Mouse (Mus musculus) thymus, adult 2 months (tissue): ENCODE data around the gene Rln1. TPM values are rescaled to one million over a fixed set of nuclear protein-coding genes. Genes with fewer than 3 reads are reported as not detected.

Experiments
- DNase-seq: peaks from one replicate; pipeline ENCODE4 v3.0.0; 2021
- H3K27ac ChIP-seq: fragments of 200-500 bp; 2 replicates; pipeline ENCODE4 v1.5.1; 2012; ENCODE audit warnings: low read length, control low read depth; ENCODE audit not compliant: control insufficient read depth, insufficient read depth
- H3K27me3 ChIP-seq: fragments of 200-500 bp; 2 replicates; pipeline ENCODE4 v1.6.1; 2012; ENCODE audit warnings: mild to moderate bottlenecking, low read length, moderate library complexity, mixed read lengths; ENCODE audit not compliant: control insufficient read depth, insufficient read depth
- H3K36me3 ChIP-seq: fragments of 200-500 bp; 2 replicates; pipeline ENCODE4 v1.6.1; 2012; ENCODE audit warnings: mild to moderate bottlenecking, low read length, moderate library complexity; ENCODE audit not compliant: control insufficient read depth, insufficient read depth
- H3K4me1 ChIP-seq: fragments of 200-500 bp; replicated peaks from 2 replicates; pipeline ENCODE4 v1.6.1; 2012; ENCODE audit warnings: low read length; ENCODE audit not compliant: control insufficient read depth, insufficient read depth
- H3K4me3 ChIP-seq: fragments of 200-500 bp; 2 replicates; pipeline ENCODE4 v1.5.1; 2012; ENCODE audit warnings: mild to moderate bottlenecking, low read length, control low read depth, moderate library complexity; ENCODE audit not compliant: control insufficient read depth, insufficient read depth
- CTCF ChIP-seq: fragments of 200-500 bp; IDR thresholded peaks from 2 replicates; pipeline ENCODE4 v1.5.1; 2012; ENCODE audit warnings: mild to moderate bottlenecking, control low read depth, low read length, moderate library complexity, borderline replicate concordance; ENCODE audit not compliant: control insufficient read depth, poor library complexity, insufficient read depth; ENCODE audit errors: extremely low read depth
- POLR2A ChIP-seq: fragments of 200-500 bp; IDR thresholded peaks from 2 replicates; pipeline ENCODE4 v1.6.1; 2012; ENCODE audit warnings: mild to moderate bottlenecking, low read length, control low read depth, moderate library complexity; ENCODE audit not compliant: control insufficient read depth, poor library complexity, insufficient read depth; ENCODE audit errors: extremely low read depth
- WGBS: fragments of 180-500 bp; shearing (Covaris S2); methylation state at CpG from one replicate; pipeline ENCODE4 v1.1.7; 2018; 5-methylcytosine and 5-hydroxymethylcytosine counted together
- polyA plus RNA-seq: library from polyadenylated mRNA; depleted of rRNA; stranded (reverse); fragments of >200 nt; gene quantifications from 2 replicates; pipeline ENCODE4 v1.2.3, GENCODE M21; 2012

The Rln1 gene
- polyA plus RNA-seq, 1 experiment, result 0.20 TPM

DNA sequence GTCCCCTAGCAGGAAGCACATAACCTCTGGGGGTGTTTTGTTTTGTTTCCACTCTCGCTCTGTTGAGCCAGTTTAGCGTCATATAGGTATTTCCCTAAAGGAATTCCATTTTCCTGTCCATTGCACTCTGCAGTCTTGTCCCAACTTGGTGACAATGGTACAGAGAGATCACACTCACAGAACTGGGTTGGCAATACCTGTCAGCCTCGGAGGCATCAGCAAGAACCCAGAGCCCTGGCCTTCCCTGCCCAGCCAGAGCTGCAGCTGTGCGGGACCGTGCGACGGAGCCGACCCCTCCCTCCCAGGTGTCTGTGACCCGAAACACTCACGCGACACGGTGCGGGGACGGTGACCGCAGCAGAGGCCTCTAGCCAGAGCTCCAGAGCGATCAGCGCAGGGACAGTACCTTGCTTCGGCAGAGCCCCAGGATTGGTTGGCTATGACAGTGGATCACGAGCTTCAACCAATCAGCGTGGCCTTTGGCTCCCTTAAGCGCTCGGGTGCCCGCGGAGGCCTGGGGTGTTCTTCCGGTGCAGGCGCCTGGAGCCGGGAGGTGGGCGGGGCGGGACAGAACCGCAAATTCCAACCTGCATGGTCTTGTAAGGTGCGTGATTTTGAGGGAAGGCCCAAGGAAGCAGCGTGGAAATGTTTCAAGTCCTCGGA, 27.1 kb upstream of the Rln1 start:
- WGBS, result 4% methylated on average over 33 of the region's 33 CpGs
- DNase-seq, result peak; percentile 89
- Histone ChIP-seq H3K4me1 (peaks cover 16% of the 10 kb centered on the region), H3K4me3 (peak overlapping the region; percentile 59), H3K27me3 (no peaks in the 10 kb centered on the region), H3K27ac (no peak overlapping the region), H3K36me3 (peaks cover under 1% of the 10 kb centered on the region; the same call in 1 of the 2 replicates)
- peak; percentile 76 for TF ChIP-seq POLR2A
- peak; percentile 67 for TF ChIP-seq CTCF

DNA sequence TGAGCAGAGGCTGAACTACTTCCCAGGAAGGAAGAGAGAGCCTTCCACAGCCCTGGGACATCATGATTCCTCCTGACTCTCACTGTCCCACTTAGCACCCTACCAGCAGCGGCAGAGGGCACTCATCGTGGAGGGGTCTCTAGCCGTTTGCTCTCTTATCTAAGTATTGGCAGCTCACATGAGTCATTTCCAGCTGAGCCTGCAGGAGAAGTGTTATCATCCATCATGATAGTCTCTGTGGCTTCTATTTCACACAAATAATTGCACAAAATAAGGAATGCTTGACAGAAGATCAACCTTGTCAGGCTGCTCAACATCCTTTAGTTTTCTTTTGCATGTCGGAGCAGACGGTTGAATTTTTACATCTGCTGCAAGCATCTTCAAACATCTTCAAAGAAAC, 25.8 kb upstream of the Rln1 start:
- Histone ChIP-seq H3K4me1 (peaks cover 13% of the 10 kb centered on the region), H3K36me3 (peaks cover 4% of the 10 kb centered on the region; the same call in 1 of the 2 replicates), H3K27me3 (no peaks in the 10 kb centered on the region), H3K27ac (no peak overlapping the region), H3K4me3 (no peak overlapping the region)
- WGBS, result 95% methylated on average over 5 of the region's 5 CpGs
- TF ChIP-seq CTCF, result no peak
- TF ChIP-seq POLR2A, result no peak
- DNase-seq, result no peak

DNA sequence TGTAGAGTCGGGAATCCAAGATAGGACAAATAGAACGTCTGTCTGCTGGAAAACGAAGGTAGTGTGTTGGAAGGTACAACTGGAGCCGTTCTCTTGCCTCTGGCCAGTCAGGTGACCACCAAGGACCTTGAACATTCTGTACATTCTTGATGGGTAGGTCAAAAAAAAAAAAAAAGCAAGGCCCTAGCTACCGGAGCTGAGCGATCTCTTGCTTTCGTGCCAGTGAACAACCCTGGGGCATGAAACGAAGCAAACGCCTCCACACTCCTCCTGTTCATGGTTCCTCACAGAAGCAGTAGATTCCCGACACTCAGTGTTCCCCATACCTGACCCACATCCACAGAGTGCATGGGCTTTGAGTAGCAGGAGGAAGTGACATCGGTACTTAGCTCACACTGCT, 21.8 kb upstream of the Rln1 start:
- H3K4me1 ChIP-seq, result peaks cover 5% of the 10 kb centered on the region; the same call in 1 of the 2 replicates
- WGBS, result 94% methylated on average over 11 of the region's 11 CpGs
- TF ChIP-seq CTCF, result no peak
- TF ChIP-seq POLR2A, result no peak
- DNase-seq, result no peak
- H3K4me3 ChIP-seq, result no peak overlapping the region
- H3K27ac ChIP-seq, result no peak overlapping the region
- H3K36me3 ChIP-seq, result peaks cover 4% of the 10 kb centered on the region; the same call in 1 of the 2 replicates
- no peaks in the 10 kb centered on the region for H3K27me3 ChIP-seq

DNA sequence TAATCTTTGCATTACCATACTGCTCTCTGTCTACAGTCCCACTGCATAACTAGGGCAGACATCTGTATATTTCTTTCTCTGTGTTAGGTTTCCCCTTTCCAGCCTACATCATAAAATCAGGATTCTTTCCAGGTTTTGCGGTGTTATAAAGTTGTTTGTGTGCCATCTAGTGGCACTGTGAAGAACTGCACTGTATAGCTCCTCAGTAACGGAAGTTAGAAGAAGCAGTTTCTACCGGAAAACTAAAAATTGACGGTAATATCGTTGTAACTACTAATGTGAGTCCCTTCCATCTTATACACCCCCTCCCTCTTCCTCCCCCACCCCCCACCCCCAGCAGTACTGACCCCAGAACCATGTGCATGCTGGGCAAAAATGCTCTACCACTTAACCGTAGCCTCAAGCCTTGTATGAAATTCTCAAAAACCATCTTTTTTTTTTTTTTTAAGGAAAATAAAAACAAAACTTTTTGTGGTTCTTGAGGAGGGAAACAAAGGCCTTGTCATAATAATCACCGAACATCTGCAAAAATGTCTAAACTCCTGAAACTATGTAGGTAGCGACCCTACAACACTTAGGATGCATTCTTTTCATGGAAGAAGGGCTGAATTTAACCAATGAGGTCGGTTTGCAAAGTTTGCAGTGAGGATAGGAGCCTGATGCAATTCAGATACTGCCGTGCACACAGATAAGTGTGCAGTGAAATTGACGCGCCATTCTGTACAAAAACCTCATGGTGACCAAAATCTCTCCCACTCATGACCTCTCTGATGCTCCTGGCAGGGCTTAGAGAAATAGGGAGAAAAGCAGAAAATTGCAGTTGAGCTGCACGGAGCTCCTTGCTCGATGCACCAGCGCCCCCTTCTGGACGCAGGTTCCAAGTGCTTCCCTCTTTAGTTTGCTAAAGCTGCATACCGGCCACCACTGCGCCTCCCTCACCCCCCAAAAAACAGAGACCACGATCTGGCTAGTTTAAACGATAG, 20.7 kb upstream of the Rln1 start:
- peak overlapping the region; percentile 49; the same call in 1 of the 2 replicates for H3K27ac ChIP-seq
- no peaks in the 10 kb centered on the region for H3K4me1 ChIP-seq
- peak overlapping the region; percentile 28 for H3K4me3 ChIP-seq
- DNase-seq, result peak; percentile 91
- 5% methylated on average over 20 of the region's 20 CpGs for WGBS
- TF ChIP-seq CTCF (peak; percentile 95), POLR2A (no peak)
- H3K36me3 ChIP-seq, result peaks cover 9% of the 10 kb centered on the region; the same call in 1 of the 2 replicates
- H3K27me3 ChIP-seq, result no peaks in the 10 kb centered on the region

DNA sequence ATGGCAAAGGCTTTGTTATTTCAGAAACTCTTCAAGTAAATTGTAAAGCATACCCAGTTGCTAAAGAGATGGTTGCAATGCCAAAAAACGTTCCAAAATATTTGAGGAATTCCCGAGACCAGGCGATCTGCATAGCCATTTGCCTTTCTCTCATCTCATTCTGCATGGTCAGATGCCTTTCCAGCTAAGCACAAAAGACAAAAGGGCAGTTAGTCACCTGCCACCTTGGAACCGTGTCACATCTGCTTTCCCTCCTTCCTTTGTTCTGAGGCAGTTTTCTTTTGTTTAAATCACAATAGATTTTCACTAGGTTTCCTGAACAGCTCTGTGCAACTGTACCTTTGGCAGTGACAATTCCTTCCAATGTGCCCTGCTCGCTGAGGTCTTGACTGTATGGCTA, 16.5 kb upstream of the Rln1 start:
- H3K4me1 ChIP-seq, result no peaks in the 10 kb centered on the region
- peaks cover 10% of the 10 kb centered on the region; the same call in 1 of the 2 replicates for H3K36me3 ChIP-seq
- no peak overlapping the region for H3K27ac ChIP-seq
- H3K4me3 ChIP-seq, result no peak overlapping the region
- no peak for TF ChIP-seq POLR2A
- no peak for TF ChIP-seq CTCF
- DNase-seq, result no peak
- 93% methylated on average over 5 of the region's 5 CpGs for WGBS
- H3K27me3 ChIP-seq, result no peaks in the 10 kb centered on the region

DNA sequence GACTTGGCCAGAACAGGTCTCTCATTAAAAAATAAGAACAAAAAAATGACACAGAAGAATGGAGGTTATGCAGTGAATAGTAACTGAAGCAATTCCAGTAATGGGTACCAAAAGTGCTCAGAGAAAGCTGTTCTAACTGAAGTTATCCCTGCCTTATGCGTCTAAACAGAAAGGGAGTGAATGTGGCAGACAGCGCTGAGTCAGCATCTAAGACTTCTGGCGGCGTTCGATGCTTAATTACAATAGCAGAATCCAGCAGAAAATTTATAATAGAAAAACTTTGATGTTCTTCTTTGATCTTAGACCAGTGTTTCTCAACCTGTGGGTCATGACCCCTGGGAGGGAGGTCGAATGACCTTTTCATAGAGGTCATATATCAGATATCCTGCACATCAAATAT, 11.2 kb upstream of the Rln1 start:
- Histone ChIP-seq H3K4me1 (no peaks in the 10 kb centered on the region), H3K36me3 (peaks cover 7% of the 10 kb centered on the region; the same call in 1 of the 2 replicates), H3K4me3 (no peak overlapping the region), H3K27ac (no peak overlapping the region), H3K27me3 (no peaks in the 10 kb centered on the region)
- no peak for DNase-seq
- TF ChIP-seq POLR2A (no peak), CTCF (no peak)
- 93% methylated on average over 6 of the region's 6 CpGs for WGBS
